Mouse (Mus musculus) liver, embryonic 14.5 days (tissue): Measurements from ENCODE around the gene Smtnl2.

Experiments used
- CTCF ChIP-seq: IDR thresholded peaks from 2 replicates; pipeline ENCODE4 v1.5.1; 2016; ENCODE audit warnings: antibody characterized with exemption, low read depth, control low read depth
- EP300 ChIP-seq: IDR thresholded peaks from 2 replicates; pipeline ENCODE4 v1.6.1; 2016; ENCODE audit warnings: antibody characterized with exemption, low read depth

- TF ChIP-seq EP300 (no peak), CTCF (no peak)
These were observed 8.5 kb downstream of the Smtnl2 start for GRCm38 (mm10) chr11:72402969-72403368.
